ENCODE assay signal across 17 mouse cellular contexts in the genomic region with DNA sequence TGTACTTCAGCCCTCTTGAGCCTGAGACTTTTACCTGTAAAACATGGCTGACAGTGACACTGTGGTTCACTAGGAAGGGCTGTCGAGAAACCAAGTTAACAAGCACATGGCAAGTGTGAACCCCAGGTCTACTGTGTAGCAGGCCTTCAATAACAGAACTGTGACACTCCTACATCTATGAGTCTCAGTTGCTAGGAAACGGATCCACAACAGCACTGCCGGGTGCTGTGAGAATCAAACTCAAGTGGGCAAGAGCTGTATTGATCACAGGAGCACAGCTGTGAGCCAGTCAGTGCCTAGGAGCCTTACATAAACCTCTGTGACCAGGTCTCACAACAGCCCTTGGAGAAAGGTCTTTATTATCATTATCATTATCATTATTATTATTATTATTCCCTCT. TPM values are rescaled to one million over a fixed set of nuclear protein-coding genes. Genes with fewer than 3 reads are reported as not detected.
DNase-seq lines count a peak whose midpoint lies in the region; ATAC-seq lines count a peak whose summit lies in the region.
"Had no signal": no experiment of that assay in that cellular context is flagged by ENCODE, and none has a peak within 500 bp of the region (broad histone marks: within the 10 kb centered on the region; RNA-seq: fewer than 3 reads in every experiment).

No protein-coding gene starts in this region.

- H3K27me3 ChIP-seq in forebrain, embryonic 10.5 days (ENCODE audit: poor library complexity, severe bottlenecking), result no peaks in the 10 kb centered on the region
- H3K27me3 ChIP-seq in forebrain, embryonic 11.5 days (ENCODE audit: control insufficient read depth, insufficient read depth, low read length), result no peaks in the 10 kb centered on the region
- H3K27me3 ChIP-seq in hindbrain, embryonic 10.5 days (ENCODE audit: insufficient read depth, poor library complexity, severe bottlenecking), result no peaks in the 10 kb centered on the region
- H3K27me3 ChIP-seq in hindbrain, embryonic 14.5 days (ENCODE audit: control insufficient read depth, insufficient read depth, low read length), result no peaks in the 10 kb centered on the region
- no peaks in the 10 kb centered on the region for H3K27me3 ChIP-seq in midbrain, embryonic 13.5 days
- H3K27me3 ChIP-seq in midbrain, embryonic 16.5 days (ENCODE audit: control insufficient read depth, insufficient read depth, low read depth, low read length), result no peaks in the 10 kb centered on the region
- H3K27me3 ChIP-seq in forebrain, embryonic 14.5 days (replicated peaks; ENCODE audit: control insufficient read depth, insufficient read depth, low read length), result no peaks in the 10 kb centered on the region
- H3K27me3 ChIP-seq: embryonic facial prominence, embryonic 13.5 days; lung, embryonic 15.5 days; stomach, embryonic 15.5 days had no signal

- H3K4me1 ChIP-seq in forebrain, embryonic 10.5 days, result peaks cover 94% of the 10 kb centered on the region
- peaks cover 35% of the 10 kb centered on the region for H3K4me1 ChIP-seq in forebrain, embryonic 11.5 days (replicated peaks; ENCODE audit: control insufficient read depth, insufficient read depth, low read length)
- peaks cover 97% of the 10 kb centered on the region for H3K4me1 ChIP-seq in hindbrain, embryonic 10.5 days (replicated peaks)
- H3K4me1 ChIP-seq in hindbrain, embryonic 14.5 days (replicated peaks; ENCODE audit: control insufficient read depth, insufficient read depth, low read length), result peaks cover 54% of the 10 kb centered on the region
- peaks cover 68% of the 10 kb centered on the region for H3K4me1 ChIP-seq in midbrain, embryonic 13.5 days (replicated peaks)
- peaks cover 36% of the 10 kb centered on the region for H3K4me1 ChIP-seq in midbrain, embryonic 16.5 days (ENCODE audit: control insufficient read depth, insufficient read depth, low read length)
- peaks cover 34% of the 10 kb centered on the region for H3K4me1 ChIP-seq in forebrain, embryonic 14.5 days (ENCODE audit: control insufficient read depth, insufficient read depth, low read length)

- no peak for DNase-seq in forebrain, embryonic 10.5 days (ENCODE audit: extremely low spot score, low spot score)
- DNase-seq in forebrain, embryonic 11.5 days (ENCODE audit: low spot score), result no peak
- DNase-seq in hindbrain, embryonic 10.5 days (ENCODE audit: low spot score), result no peak
- DNase-seq in hindbrain, embryonic 14.5 days (ENCODE audit: low spot score), result no peak
- no peak for DNase-seq in forebrain, embryonic 14.5 days (ENCODE audit: low spot score)
- no peak for DNase-seq in adrenal gland, adult 8-10 months
- DNase-seq: adrenal gland, adult 2 months; B cell, adult 2 months; cerebellum, postnatal 14 days; gastrocnemius, postnatal 10 days; retina, postnatal 1 day had no signal

- H3K4me3 ChIP-seq in forebrain, embryonic 10.5 days, result no peak overlapping the region
- H3K4me3 ChIP-seq in forebrain, embryonic 11.5 days (ENCODE audit: low read depth, low read length), result no peak overlapping the region
- H3K4me3 ChIP-seq in hindbrain, embryonic 10.5 days, result no peak overlapping the region
- H3K4me3 ChIP-seq in hindbrain, embryonic 14.5 days (replicated peaks; ENCODE audit: low read length), result no peak overlapping the region
- H3K4me3 ChIP-seq in midbrain, embryonic 13.5 days (replicated peaks), result no peak overlapping the region
- H3K4me3 ChIP-seq in midbrain, embryonic 16.5 days (ENCODE audit: low read depth, low read length), result no peak overlapping the region
- no peak overlapping the region for H3K4me3 ChIP-seq in forebrain, embryonic 14.5 days (ENCODE audit: low read depth, low read length)
- H3K4me3 ChIP-seq: embryonic facial prominence, embryonic 13.5 days; lung, embryonic 15.5 days; stomach, embryonic 15.5 days had no signal

- no peak overlapping the region for H3K4me2 ChIP-seq in forebrain, embryonic 11.5 days (ENCODE audit: low read depth, low read length, severe bottlenecking)
- H3K4me2 ChIP-seq in hindbrain, embryonic 14.5 days (replicated peaks), result no peak overlapping the region
- no peak overlapping the region for H3K4me2 ChIP-seq in midbrain, embryonic 13.5 days (replicated peaks)
- no peak overlapping the region for H3K4me2 ChIP-seq in midbrain, embryonic 16.5 days (ENCODE audit: low read length)
- H3K4me2 ChIP-seq in forebrain, embryonic 14.5 days (ENCODE audit: low read length), result no peak overlapping the region
- H3K4me2 ChIP-seq: embryonic facial prominence, embryonic 13.5 days; lung, embryonic 15.5 days; stomach, embryonic 15.5 days had no signal

- no peak overlapping the region for H3K9ac ChIP-seq in forebrain, embryonic 11.5 days (ENCODE audit: low read length)
- H3K9ac ChIP-seq in hindbrain, embryonic 14.5 days, result no peak overlapping the region
- no peak overlapping the region for H3K9ac ChIP-seq in midbrain, embryonic 13.5 days (replicated peaks)
- H3K9ac ChIP-seq in midbrain, embryonic 16.5 days (ENCODE audit: low read depth, low read length), result no peak overlapping the region
- no peak overlapping the region for H3K9ac ChIP-seq in forebrain, embryonic 14.5 days (ENCODE audit: low read length)
- H3K9ac ChIP-seq: embryonic facial prominence, embryonic 13.5 days; lung, embryonic 15.5 days; stomach, embryonic 15.5 days had no signal

- peak overlapping the region; percentile 54 for H3K27ac ChIP-seq in forebrain, embryonic 10.5 days
- H3K27ac ChIP-seq in forebrain, embryonic 11.5 days (ENCODE audit: low read depth, low read length), result no peak overlapping the region
- H3K27ac ChIP-seq in hindbrain, embryonic 10.5 days, result peak overlapping the region; percentile 79
- H3K27ac ChIP-seq in hindbrain, embryonic 14.5 days, result no peak overlapping the region
- no peak overlapping the region for H3K27ac ChIP-seq in midbrain, embryonic 13.5 days
- no peak overlapping the region for H3K27ac ChIP-seq in midbrain, embryonic 16.5 days (ENCODE audit: low read length)
- H3K27ac ChIP-seq in forebrain, embryonic 14.5 days (ENCODE audit: low read depth, low read length), result peak overlapping the region; percentile 79; the same call in 1 of the 2 replicates
- H3K27ac ChIP-seq: embryonic facial prominence, embryonic 13.5 days; kidney, postnatal 0 days; lung, embryonic 15.5 days; stomach, embryonic 15.5 days had no signal

- WGBS in forebrain, embryonic 10.5 days, result 74% methylated on average over 3 of the region's 3 CpGs
- 64% methylated on average over 3 of the region's 3 CpGs for WGBS in forebrain, embryonic 11.5 days
- 73% methylated on average over 3 of the region's 3 CpGs for WGBS in hindbrain, embryonic 10.5 days
- WGBS in hindbrain, embryonic 14.5 days, result 47% methylated on average over 3 of the region's 3 CpGs
- WGBS in midbrain, embryonic 13.5 days, result 46% methylated on average over 3 of the region's 3 CpGs
- 47% methylated on average over 3 of the region's 3 CpGs for WGBS in midbrain, embryonic 16.5 days
- WGBS in forebrain, embryonic 14.5 days, result 49% methylated on average over 3 of the region's 3 CpGs

- peaks cover 23% of the 10 kb centered on the region for H3K36me3 ChIP-seq in forebrain, embryonic 10.5 days (replicated peaks)
- H3K36me3 ChIP-seq in forebrain, embryonic 11.5 days (ENCODE audit: control insufficient read depth, insufficient read depth, low read length), result no peaks in the 10 kb centered on the region
- peaks cover 44% of the 10 kb centered on the region for H3K36me3 ChIP-seq in hindbrain, embryonic 10.5 days
- peaks cover 1% of the 10 kb centered on the region; the same call in 1 of the 2 replicates for H3K36me3 ChIP-seq in hindbrain, embryonic 14.5 days (replicated peaks; ENCODE audit: control insufficient read depth, insufficient read depth)
- no peaks in the 10 kb centered on the region; the same call in 1 of the 2 replicates for H3K36me3 ChIP-seq in midbrain, embryonic 13.5 days
- H3K36me3 ChIP-seq in midbrain, embryonic 16.5 days (ENCODE audit: control insufficient read depth, insufficient read depth, low read length), result no peaks in the 10 kb centered on the region
- peaks cover 2% of the 10 kb centered on the region; the same call in 1 of the 2 replicates for H3K36me3 ChIP-seq in forebrain, embryonic 14.5 days (ENCODE audit: control insufficient read depth, insufficient read depth, low read length)
- H3K36me3 ChIP-seq: lung, embryonic 15.5 days; stomach, embryonic 15.5 days had no signal

- ATAC-seq in forebrain, embryonic 11.5 days (replicated peaks; ENCODE audit: low FRiP score), result no peak
- no peak for ATAC-seq in hindbrain, embryonic 14.5 days (ENCODE audit: low FRiP score)
- 0 out of 2 replicates have a peak, but pooled peaks have one; percentile 5 for ATAC-seq in midbrain, embryonic 13.5 days
- ATAC-seq in midbrain, embryonic 16.5 days, result no peak
- ATAC-seq in forebrain, embryonic 14.5 days, result no peak

- H3K9me3 ChIP-seq in forebrain, embryonic 10.5 days, result no peaks in the 10 kb centered on the region
- no peaks in the 10 kb centered on the region for H3K9me3 ChIP-seq in forebrain, embryonic 11.5 days (ENCODE audit: control insufficient read depth, low read length)
- no peaks in the 10 kb centered on the region for H3K9me3 ChIP-seq in hindbrain, embryonic 10.5 days
- H3K9me3 ChIP-seq in hindbrain, embryonic 14.5 days (ENCODE audit: control insufficient read depth, low read length), result no peaks in the 10 kb centered on the region
- no peaks in the 10 kb centered on the region for H3K9me3 ChIP-seq in midbrain, embryonic 13.5 days
- H3K9me3 ChIP-seq in midbrain, embryonic 16.5 days (replicated peaks; ENCODE audit: control insufficient read depth, low read length, poor library complexity, severe bottlenecking), result no peaks in the 10 kb centered on the region
- no peaks in the 10 kb centered on the region for H3K9me3 ChIP-seq in forebrain, embryonic 14.5 days (replicated peaks; ENCODE audit: control insufficient read depth, low read length)
- H3K9me3 ChIP-seq: embryonic facial prominence, embryonic 13.5 days; lung, embryonic 15.5 days; stomach, embryonic 15.5 days had no signal

RNA-seq across cellular contexts. Expression of a gene that starts 54.2 kb away (rescaled TPM):
- polyA plus RNA-seq in forebrain, embryonic 10.5 days (2016; fragmentation: Nextera tagmentation; extraction: Ambion mirVana), result 2.1 and 2.4 TPM in 2 replicates
- 2.9 and 3.6 TPM in 2 replicates for polyA plus RNA-seq in forebrain, embryonic 11.5 days (2014; fragmentation: Nextera tagmentation; extraction: Ambion mirVana)
- 3.1 and 3.7 TPM in 2 replicates for polyA plus RNA-seq in hindbrain, embryonic 10.5 days (2016; fragmentation: Nextera tagmentation; extraction: Ambion mirVana)
- polyA plus RNA-seq in hindbrain, embryonic 14.5 days (2014; fragmentation: Nextera tagmentation; extraction: Ambion mirVana), result 4.9 TPM in 2 replicates
- 4.9 and 5.0 TPM in 2 replicates for polyA plus RNA-seq in midbrain, embryonic 13.5 days (2015; fragmentation: Nextera tagmentation; extraction: Ambion mirVana)
- 5.5 and 5.6 TPM in 2 replicates for polyA plus RNA-seq in midbrain, embryonic 16.5 days (2015; fragmentation: Nextera tagmentation; extraction: Ambion mirVana)
- polyA plus RNA-seq in forebrain, embryonic 14.5 days (2014; fragmentation: Nextera tagmentation; extraction: Ambion mirVana), result 12.6 and 12.9 TPM in 2 replicates
- 10 to 100 TPM; 10.1 to 13.6 (median 12.1) TPM for total RNA-seq in adrenal gland, adult 8-10 months (2022)

Comparison
In these comparisons a context has a peak if more than half of its experiments do, and no peak if none do; other contexts are left out.
1. H3K27ac ChIP-seq: peak in forebrain, embryonic 10.5 days (single experiment), hindbrain, embryonic 10.5 days (single experiment) and forebrain, embryonic 14.5 days (single experiment); none in forebrain, embryonic 11.5 days (single experiment), hindbrain, embryonic 14.5 days (single experiment), midbrain, embryonic 13.5 days (single experiment) and midbrain, embryonic 16.5 days (single experiment).